Mouse (Mus musculus) layer of hippocampus, adult 2 months (tissue): ENCODE measurements at regions not wholly inside any gene's neighbourhood (a gene's known extent, or its start where the extent isn't known, plus 50 kb on each side); places are given as distances from the start of the nearest gene placed in this dataset.
A peak's percentile ranks its signal among the peaks of the same experiment; 100 is the strongest.

Source experiments
- DNase-seq, 2 experiments: peaks; one replicate each; pipeline ENCODE4 v3.0.0; 2022; ENCODE audit warnings: low spot score in 2 of 2
- H3K27ac ChIP-seq: fragments of 200-600 bp; 2 replicates; pipeline ENCODE4 v1.8.1; 2022
- H3K4me3 ChIP-seq: fragments of 200-600 bp; 2 replicates; pipeline ENCODE4 v1.8.1; 2022; ENCODE audit warnings: mild to moderate bottlenecking
- CTCF ChIP-seq: fragments of 200-600 bp; conservative IDR thresholded peaks from 2 replicates; pipeline ENCODE4 v1.8.1; 2022; ENCODE audit warnings: antibody characterized with exemption, mild to moderate bottlenecking, moderate library complexity

- peak; percentile 73 for TF ChIP-seq CTCF
- peak; percentile 70 to 81 for DNase-seq
- peak overlapping the region; percentile 49 for H3K27ac ChIP-seq
- no peak overlapping the region for H3K4me3 ChIP-seq
These were observed 1246.0 kb downstream of the Lrfn5 start for GRCm38 (mm10) chr12:62768930-62769329.

GRCm38 (mm10) chr12:62769895-62770294 lies 1246.9 kb downstream of the Lrfn5 start:
- Histone ChIP-seq H3K4me3 (no peak overlapping the region), H3K27ac (no peak overlapping the region)
- no peak for DNase-seq
- no peak for TF ChIP-seq CTCF

GRCm38 (mm10) chr12:62775974-62776373 lies 1253.0 kb downstream of the Lrfn5 start:
- Histone ChIP-seq H3K27ac (no peak overlapping the region), H3K4me3 (no peak overlapping the region)
- no peak for DNase-seq
- no peak for TF ChIP-seq CTCF

- no peak for TF ChIP-seq CTCF
- DNase-seq = no peak
- Histone ChIP-seq H3K27ac (no peak overlapping the region), H3K4me3 (no peak overlapping the region)
These were observed 1289.8 kb downstream of the Lrfn5 start for GRCm38 (mm10) chr12:62812781-62813180.
